Mouse (Mus musculus) myocyte (in vitro differentiated cells): ENCODE measurements at regions not wholly inside any gene's neighbourhood (a gene's known extent, or its start where the extent isn't known, plus 50 kb on each side); places are given as distances from the start of the nearest gene placed in this dataset.

ENCODE experiments used
- H3K27me3 ChIP-seq: one replicate; pipeline ENCODE4 v1.6.1; 2011; ENCODE audit not compliant: control insufficient read depth, insufficient read depth, insufficient read length
- H3K36me3 ChIP-seq: one replicate; pipeline ENCODE4 v1.6.1; 2011; ENCODE audit not compliant: control insufficient read depth, insufficient read depth
- H3K4me2 ChIP-seq: one replicate; pipeline ENCODE4 v1.6.1; 2011; ENCODE audit warnings: low read depth, control low read depth
- H3K4me3 ChIP-seq: one replicate; pipeline ENCODE4 v1.5.1; 2011; ENCODE audit warnings: mild to moderate bottlenecking, control low read depth, moderate library complexity
- H3K79me2 ChIP-seq: one replicate; pipeline ENCODE4 v1.6.1; 2011; ENCODE audit not compliant: control insufficient read depth, insufficient read depth
- H3ac ChIP-seq: one replicate; pipeline ENCODE4 v1.6.1; 2011; ENCODE audit not compliant: control insufficient read depth, insufficient read length
- CEBPB ChIP-seq: IDR thresholded peaks from 2 replicates; pipeline ENCODE4 v1.6.1; 2011; ENCODE audit warnings: mild to moderate bottlenecking, moderate library complexity; ENCODE audit not compliant: poor library complexity, insufficient read depth, severe bottlenecking
- E2F4 ChIP-seq: IDR thresholded peaks from one replicate; pipeline ENCODE4 v1.6.1; 2011; ENCODE audit warnings: mild to moderate bottlenecking, control low read depth, moderate library complexity; ENCODE audit not compliant: insufficient read depth
- MAX ChIP-seq: IDR thresholded peaks from one replicate; pipeline ENCODE4 v1.6.1; 2011; ENCODE audit warnings: low read depth, mild to moderate bottlenecking, control low read depth
- MYOD1 ChIP-seq, 3 experiments: IDR thresholded peaks; one replicate each; pipeline ENCODE4 v1.6.1; 2011; ENCODE audit warnings: control low read depth in 2 of 3, low read depth in 2 of 3, mild to moderate bottlenecking in 2 of 3, moderate library complexity in 1 of 3; ENCODE audit not compliant: insufficient read length in 2 of 3, control insufficient read depth in 1 of 3
- MYOG ChIP-seq, 3 experiments: IDR thresholded peaks; one replicate each; pipeline ENCODE4 v1.6.1; 2011; ENCODE audit warnings: control low read depth in 2 of 3, low read depth in 2 of 3, mild to moderate bottlenecking in 2 of 3; ENCODE audit not compliant: insufficient read length in 2 of 3, control insufficient read depth in 1 of 3, insufficient read depth in 1 of 3
- POLR2A ChIP-seq: IDR thresholded peaks from one replicate; pipeline ENCODE4 v1.6.1; 2011; ENCODE audit warnings: low read depth, mild to moderate bottlenecking, control low read depth, moderate library complexity; ENCODE audit not compliant: insufficient read length
- POLR2AphosphoS2 ChIP-seq: IDR thresholded peaks from one replicate; pipeline ENCODE4 v1.6.1; 2011; ENCODE audit warnings: low read depth, control low read depth; ENCODE audit not compliant: insufficient read length
- REST ChIP-seq: IDR thresholded peaks from one replicate; pipeline ENCODE4 v1.6.1; 2011; ENCODE audit warnings: mild to moderate bottlenecking, control low read depth, moderate library complexity; ENCODE audit not compliant: insufficient read depth, insufficient read length
- SRF ChIP-seq: IDR thresholded peaks from one replicate; pipeline ENCODE4 v1.6.1; 2011; ENCODE audit warnings: low read depth; ENCODE audit not compliant: control insufficient read depth, insufficient read length
- TCF12 ChIP-seq: IDR thresholded peaks from one replicate; pipeline ENCODE4 v1.6.1; 2011; ENCODE audit warnings: mild to moderate bottlenecking, control low read depth; ENCODE audit not compliant: poor library complexity, insufficient read depth, severe bottlenecking
- TCF3 ChIP-seq: IDR thresholded peaks from one replicate; pipeline ENCODE4 v1.6.1; 2011; ENCODE audit warnings: low read depth, control low read depth; ENCODE audit not compliant: insufficient read length
- USF1 ChIP-seq: IDR thresholded peaks from one replicate; pipeline ENCODE4 v1.6.1; 2011; ENCODE audit warnings: low read depth, mild to moderate bottlenecking, control low read depth, moderate library complexity

DNA sequence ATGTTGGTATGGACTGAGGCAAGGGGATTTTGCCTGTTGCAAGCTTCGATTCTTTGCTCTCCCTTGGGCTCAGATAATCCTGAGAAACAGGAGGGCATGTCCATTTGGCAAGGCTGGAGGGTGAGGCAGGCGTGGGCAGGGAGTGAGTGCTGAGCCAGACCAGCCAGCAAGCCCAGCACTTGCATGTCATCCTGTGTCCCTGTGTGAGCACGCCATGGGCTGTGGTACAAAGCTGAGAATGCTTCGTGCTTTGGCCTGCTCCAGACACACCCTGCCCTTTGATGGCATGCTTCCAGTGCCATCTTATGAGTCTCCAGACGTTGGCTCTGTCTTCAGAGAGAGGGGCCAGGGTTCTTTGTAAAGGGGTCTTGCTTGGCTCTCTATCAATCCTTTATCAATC is 557.1 kb downstream of the Vrk1 start:
- H3K4me2 ChIP-seq: no peak overlapping the region
- no peaks in the 10 kb centered on the region for H3K27me3 ChIP-seq
- H3ac ChIP-seq: no peak overlapping the region
- H3K4me3 ChIP-seq: no peak overlapping the region
- no peaks in the 10 kb centered on the region for H3K36me3 ChIP-seq
- H3K79me2 ChIP-seq: no peaks in the 10 kb centered on the region
- TF ChIP-seq POLR2AphosphoS2: no peak
- TF ChIP-seq MYOG (IDR thresholded peaks at IDR 0.05; ENCODE audit: control insufficient read depth in 1 of 3, insufficient read depth in 1 of 3, insufficient read length in 2 of 3, low read depth in 2 of 3): no peak
- no peak for TF ChIP-seq E2F4
- no peak for TF ChIP-seq MAX
- no peak for TF ChIP-seq TCF3
- TF ChIP-seq SRF: no peak
- no peak for TF ChIP-seq CEBPB
- TF ChIP-seq POLR2A: no peak
- no peak for TF ChIP-seq USF1
- TF ChIP-seq REST: no peak
- no peak for TF ChIP-seq TCF12
- no peak for TF ChIP-seq MYOD1 (IDR thresholded peaks at IDR 0.05; ENCODE audit: control insufficient read depth in 1 of 3, insufficient read length in 2 of 3, low read depth in 2 of 3)

GRCm38 (mm10) chr12:106568541-106569085 is 558.6 kb downstream of the Vrk1 start:
- no peak overlapping the region for H3K4me3 ChIP-seq
- no peaks in the 10 kb centered on the region for H3K27me3 ChIP-seq
- no peaks in the 10 kb centered on the region for H3K36me3 ChIP-seq
- H3K79me2 ChIP-seq: no peaks in the 10 kb centered on the region
- no peak overlapping the region for H3ac ChIP-seq
- TF ChIP-seq POLR2AphosphoS2 (no peak), SRF (no peak), MAX (no peak), TCF3 (no peak), TCF12 (no peak), POLR2A (no peak), CEBPB (no peak), E2F4 (no peak), MYOD1 (IDR thresholded peaks at IDR 0.05; ENCODE audit: control insufficient read depth in 1 of 3, insufficient read length in 2 of 3, low read depth in 2 of 3) (no peak), MYOG (IDR thresholded peaks at IDR 0.05; ENCODE audit: control insufficient read depth in 1 of 3, insufficient read depth in 1 of 3, insufficient read length in 2 of 3, low read depth in 2 of 3) (no peak), REST (no peak), USF1 (no peak)
- no peak overlapping the region for H3K4me2 ChIP-seq

GRCm38 (mm10) chr12:106572956-106573355 is 562.9 kb downstream of the Vrk1 start:
- Histone ChIP-seq H3K36me3 (no peaks in the 10 kb centered on the region), H3ac (no peak overlapping the region), H3K79me2 (no peaks in the 10 kb centered on the region), H3K27me3 (no peaks in the 10 kb centered on the region), H3K4me3 (no peak overlapping the region), H3K4me2 (no peak overlapping the region)
- TF ChIP-seq REST (no peak), MAX (no peak), E2F4 (no peak), CEBPB (no peak), TCF12 (no peak), SRF (no peak), MYOD1 (IDR thresholded peaks at IDR 0.05; ENCODE audit: control insufficient read depth in 1 of 3, insufficient read length in 2 of 3, low read depth in 2 of 3) (no peak), TCF3 (no peak), MYOG (IDR thresholded peaks at IDR 0.05; ENCODE audit: control insufficient read depth in 1 of 3, insufficient read depth in 1 of 3, insufficient read length in 2 of 3, low read depth in 2 of 3) (no peak), POLR2A (no peak), USF1 (no peak), POLR2AphosphoS2 (no peak)

DNA sequence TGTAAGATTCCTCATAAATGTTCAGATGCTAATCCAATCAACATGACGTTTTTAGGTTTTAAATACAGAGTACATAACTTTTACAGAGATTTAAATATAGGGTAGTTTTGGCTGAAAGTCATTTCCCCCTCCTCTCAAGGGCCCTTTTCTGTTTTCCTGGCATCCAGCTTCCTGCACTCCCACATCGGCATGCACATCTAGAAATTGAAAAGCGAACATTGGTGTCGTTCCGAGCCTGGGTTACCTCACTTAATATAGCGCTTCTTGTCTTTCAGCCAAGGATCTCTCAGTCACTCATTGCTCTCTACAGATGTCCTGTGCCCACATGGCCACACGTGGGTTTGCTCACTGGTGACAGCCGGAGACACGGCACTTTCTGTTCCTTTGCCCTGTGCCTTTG is 572.7 kb downstream of the Vrk1 start:
- Histone ChIP-seq H3K4me2 (no peak overlapping the region), H3K27me3 (no peaks in the 10 kb centered on the region), H3K4me3 (no peak overlapping the region), H3K36me3 (no peaks in the 10 kb centered on the region), H3ac (no peak overlapping the region), H3K79me2 (no peaks in the 10 kb centered on the region)
- TF ChIP-seq POLR2A: no peak
- TF ChIP-seq CEBPB: no peak
- TF ChIP-seq POLR2AphosphoS2: no peak
- no peak for TF ChIP-seq TCF3
- TF ChIP-seq TCF12: no peak

DNA sequence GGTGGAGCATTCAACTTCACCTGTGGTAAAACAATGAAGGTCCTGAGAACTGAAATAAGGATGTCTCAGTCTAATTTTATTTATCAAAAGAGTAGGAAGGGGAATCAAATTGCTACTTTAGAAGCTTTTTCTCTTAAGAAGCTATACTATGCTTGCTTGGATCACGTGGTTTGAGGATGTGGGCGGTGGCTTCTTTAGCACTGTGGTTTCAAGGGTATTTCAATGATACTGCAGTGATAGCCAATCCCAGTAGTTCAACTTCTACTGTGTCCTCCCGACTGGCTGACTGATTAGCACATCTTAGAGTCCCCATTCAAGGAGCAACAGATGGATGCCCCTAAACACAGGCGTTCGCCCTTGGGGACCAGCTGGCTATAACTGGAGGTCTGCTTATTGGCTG is 575.6 kb downstream of the Vrk1 start:
- Histone ChIP-seq H3K27me3 (no peaks in the 10 kb centered on the region), H3K4me2 (no peak overlapping the region), H3ac (no peak overlapping the region), H3K36me3 (no peaks in the 10 kb centered on the region), H3K79me2 (no peaks in the 10 kb centered on the region), H3K4me3 (no peak overlapping the region)
- no peak for TF ChIP-seq MAX
- no peak for TF ChIP-seq E2F4
- TF ChIP-seq USF1: no peak
- TF ChIP-seq SRF: no peak
- TF ChIP-seq MYOD1 (IDR thresholded peaks at IDR 0.05; ENCODE audit: control insufficient read depth in 1 of 3, insufficient read length in 2 of 3, low read depth in 2 of 3): no peak
- TF ChIP-seq MYOG (IDR thresholded peaks at IDR 0.05; ENCODE audit: control insufficient read depth in 1 of 3, insufficient read depth in 1 of 3, insufficient read length in 2 of 3, low read depth in 2 of 3): no peak
- TF ChIP-seq TCF12: no peak
- no peak for TF ChIP-seq POLR2AphosphoS2
